Mouse (Mus musculus): ENCODE results near the gene Lta. TPM values are rescaled to one million over a fixed set of nuclear protein-coding genes. Genes with fewer than 3 reads are reported as not detected.
A peak's percentile ranks its signal among the peaks of the same experiment; 100 is the strongest.

The Lta gene
- polyA plus RNA-seq, 1 experiment from 2014 or later: not detected

DNA sequence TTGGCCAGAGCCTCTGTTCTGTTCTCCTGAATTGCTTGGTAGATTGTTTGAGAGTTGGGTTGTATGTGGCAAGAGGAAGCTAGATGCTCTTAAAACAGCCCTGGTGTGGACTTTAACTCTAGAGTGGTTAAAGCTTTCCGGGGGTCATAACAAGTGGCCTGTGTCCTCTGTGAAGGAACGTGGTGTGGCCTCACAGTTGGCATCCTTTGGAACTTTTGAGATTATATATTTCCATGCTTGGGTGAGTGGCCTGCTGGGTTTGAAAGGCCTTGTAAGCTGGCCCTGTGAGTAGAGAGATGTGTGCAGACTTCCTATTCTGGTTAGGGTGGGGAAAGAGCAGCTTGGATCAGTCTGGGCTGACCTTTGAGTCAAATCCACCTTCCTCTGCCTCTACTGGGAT, 39.8 kb upstream of the Lta start:
- peaks cover 52% of the 10 kb centered on the region for H3K36me3 ChIP-seq (ENCODE audit: inconsistent target)
- H3K27ac ChIP-seq: peak overlapping the region; percentile 93
- no peak overlapping the region for H3K4me3 ChIP-seq (ENCODE audit: inconsistent target)
- peaks cover 78% of the 10 kb centered on the region for H3K79me2 ChIP-seq (ENCODE audit: inconsistent target)
- 53% methylated on average over 2 of the region's 2 CpGs for WGBS (ENCODE audit: missing documents)

DNA sequence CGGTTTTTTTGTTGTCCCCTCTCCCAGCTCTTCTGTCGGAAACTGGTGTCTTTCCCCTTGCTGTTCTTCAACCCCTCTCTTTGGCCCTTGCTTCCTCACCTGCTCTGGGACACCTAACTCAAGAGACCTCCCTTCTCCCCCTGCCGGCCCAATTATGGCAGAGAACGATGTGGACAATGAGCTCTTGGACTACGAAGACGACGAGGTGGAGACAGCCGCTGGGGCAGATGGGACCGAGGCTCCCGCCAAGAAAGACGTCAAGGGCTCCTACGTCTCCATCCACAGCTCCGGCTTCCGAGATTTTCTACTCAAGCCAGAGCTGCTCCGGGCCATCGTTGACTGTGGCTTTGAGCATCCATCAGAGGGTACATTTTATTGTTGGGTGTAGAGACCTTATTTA, 37.9 kb upstream of the Lta start:
- Histone ChIP-seq H3K4me3 (ENCODE audit: inconsistent target) (peak overlapping the region; percentile 87), H3K27ac (peak overlapping the region; percentile 93), H3K36me3 (ENCODE audit: inconsistent target) (peaks cover 32% of the 10 kb centered on the region), H3K79me2 (ENCODE audit: inconsistent target) (peaks cover 60% of the 10 kb centered on the region)
- 2% methylated on average over 16 of the region's 16 CpGs for WGBS (ENCODE audit: missing documents)

DNA sequence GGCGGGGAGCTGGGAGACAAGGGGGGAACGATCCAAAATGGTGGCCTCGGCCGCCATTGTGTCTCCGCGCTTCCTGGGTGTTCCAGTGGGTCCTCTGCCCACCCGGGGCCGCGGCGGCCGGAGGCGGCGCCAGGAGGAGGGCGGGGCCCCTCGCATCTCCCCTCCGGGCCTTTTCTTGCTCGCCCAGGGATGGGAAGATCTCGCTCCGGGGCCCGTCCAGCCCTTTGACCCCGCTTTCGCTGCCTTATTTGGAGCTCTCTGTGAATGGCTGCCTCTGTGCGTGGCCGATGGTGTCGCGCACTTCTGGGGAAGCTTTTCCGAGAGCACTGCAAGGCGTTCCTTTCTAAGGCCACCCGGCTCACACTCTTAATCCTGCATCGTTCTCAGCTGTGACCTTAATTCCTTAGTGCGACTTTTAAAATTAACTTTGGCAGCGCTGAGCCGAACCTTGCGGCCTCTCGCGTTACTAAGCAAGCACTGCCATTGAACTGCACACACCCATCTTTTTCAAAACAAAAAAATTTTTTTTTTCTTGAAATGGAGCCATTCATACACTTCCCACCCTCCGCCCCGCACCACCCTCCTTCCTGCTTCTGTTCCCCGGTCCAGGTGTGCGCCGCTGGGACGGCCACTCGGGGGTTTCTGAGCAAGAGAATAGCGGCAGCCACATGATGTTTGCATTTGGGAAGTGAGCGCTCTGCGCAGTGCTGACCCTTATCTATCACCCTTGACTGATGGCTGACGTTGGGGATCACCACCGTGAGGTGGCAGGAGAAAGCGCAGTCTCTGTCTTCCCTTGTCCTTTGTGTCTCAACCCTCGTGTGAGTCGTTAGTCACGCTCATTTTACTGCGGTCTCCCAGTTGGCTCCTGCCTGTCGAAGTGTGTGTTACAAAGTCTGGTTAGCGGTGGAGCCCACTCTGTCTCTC, 37.1 kb upstream of the Lta start:
- under 1% methylated on average over 54 of the region's 55 CpGs for WGBS (ENCODE audit: missing documents)

DNA sequence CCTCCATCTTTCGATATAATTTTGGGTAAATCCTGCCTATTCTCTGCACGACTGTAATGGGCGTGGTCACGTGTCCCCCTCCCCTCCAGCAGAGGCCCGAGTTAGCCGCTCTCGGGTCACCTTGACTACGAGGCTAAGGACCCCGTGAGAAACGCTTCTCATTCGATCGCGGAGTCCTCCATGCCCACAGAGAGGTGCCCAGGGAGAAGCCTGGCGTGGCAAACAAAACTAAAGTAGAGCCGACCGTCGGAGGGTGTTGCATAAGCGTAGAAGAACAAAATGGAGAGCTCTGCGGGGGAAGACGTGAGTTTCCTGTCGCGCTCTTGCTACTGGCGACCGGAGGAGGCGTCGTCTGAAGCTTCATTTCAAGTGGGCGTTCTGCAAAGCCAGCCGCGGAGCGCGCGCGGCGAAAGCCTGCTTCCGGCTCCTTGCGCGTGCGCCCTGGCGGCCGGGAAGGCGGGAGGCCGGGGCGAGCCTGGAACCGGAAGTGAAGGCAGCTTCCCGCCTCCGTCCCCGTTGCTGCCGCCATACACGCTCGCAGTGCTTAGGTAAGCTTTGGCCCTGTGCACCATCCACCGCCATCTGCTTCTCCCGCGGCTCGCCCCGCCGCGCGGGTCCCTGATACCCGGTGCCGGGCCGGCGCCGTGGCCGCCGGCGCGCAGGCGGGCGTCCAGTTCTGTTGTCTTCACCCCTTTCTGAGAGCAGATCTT, 36.3 kb upstream of the Lta start, which contains the start of gene Ddx39b:
Gene Ddx39b (plus strand): TSS at position 442 of the 710 bp plus-strand sequence.
- Histone ChIP-seq H3K79me2 (ENCODE audit: inconsistent target) (peaks cover 44% of the 10 kb centered on the region), H3K4me3 (ENCODE audit: inconsistent target) (peak within 1 kb of the TSS; percentile 87), H3K27ac (peak within 1 kb of the TSS; percentile 93), H3K36me3 (ENCODE audit: inconsistent target) (peaks cover 16% of the 10 kb centered on the region; the same call in 1 of the 2 replicates)
- WGBS (ENCODE audit: missing documents): 2% methylated on average over 69 of the region's 69 CpGs

More for the DNA sequence above, 37.1 kb upstream of the Lta start:
- Histone ChIP-seq H3K27ac (peak overlapping the region; percentile 93), H3K36me3 (ENCODE audit: inconsistent target) (peaks cover 24% of the 10 kb centered on the region), H3K79me2 (ENCODE audit: inconsistent target) (peaks cover 52% of the 10 kb centered on the region), H3K4me3 (ENCODE audit: inconsistent target) (peak overlapping the region; percentile 87)

DNA sequence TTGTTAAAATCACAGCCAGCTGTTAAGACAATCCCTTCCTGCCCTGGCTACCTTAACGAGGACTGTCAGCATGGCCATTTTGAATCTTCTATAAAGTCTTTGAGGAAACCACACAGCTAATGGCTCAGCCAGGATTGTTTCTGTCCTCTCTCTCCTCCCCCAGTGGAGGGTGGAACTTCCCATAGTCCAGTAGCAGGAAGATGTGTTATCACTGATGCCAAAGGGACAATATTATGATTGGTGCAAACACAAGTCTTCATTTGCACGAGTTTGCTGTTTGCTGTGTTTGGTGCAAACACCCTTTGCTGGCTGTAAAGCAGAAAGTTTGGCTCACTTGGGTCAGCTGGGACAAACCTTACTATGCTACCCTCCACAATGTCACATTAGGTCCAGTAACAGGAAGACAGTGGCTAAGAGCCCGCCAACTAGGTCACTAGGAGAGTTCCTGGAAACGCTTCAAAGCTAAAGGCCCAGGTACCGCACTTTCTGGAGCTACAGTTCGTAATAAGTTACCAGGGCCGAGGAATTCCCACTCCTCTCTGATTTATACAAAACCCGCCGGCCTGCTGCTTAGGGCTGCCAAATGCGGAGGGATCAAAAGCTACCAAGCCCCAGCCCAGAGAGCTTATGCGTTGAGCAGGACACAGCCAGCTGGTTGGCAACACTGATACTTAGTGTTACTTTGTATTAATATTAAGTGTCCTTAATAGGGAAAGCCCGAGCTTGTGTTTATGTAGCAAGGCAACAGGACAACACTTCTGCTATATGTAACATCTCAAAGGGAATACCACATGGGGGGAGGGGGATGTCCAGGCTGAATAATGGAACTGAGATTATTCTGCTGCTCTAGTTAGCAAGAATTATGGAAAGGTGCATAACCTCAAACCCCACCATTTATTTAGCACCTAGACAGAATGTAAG, 35.5 kb upstream of the Lta start:
- Histone ChIP-seq H3K36me3 (ENCODE audit: inconsistent target) (peaks cover 13% of the 10 kb centered on the region; the same call in 1 of the 2 replicates), H3K4me3 (ENCODE audit: inconsistent target) (peak overlapping the region; percentile 29), H3K79me2 (ENCODE audit: inconsistent target) (peaks cover 36% of the 10 kb centered on the region), H3K27ac (peak overlapping the region; percentile 92)
- 58% methylated on average over 12 of the region's 12 CpGs for WGBS (ENCODE audit: missing documents)

DNA sequence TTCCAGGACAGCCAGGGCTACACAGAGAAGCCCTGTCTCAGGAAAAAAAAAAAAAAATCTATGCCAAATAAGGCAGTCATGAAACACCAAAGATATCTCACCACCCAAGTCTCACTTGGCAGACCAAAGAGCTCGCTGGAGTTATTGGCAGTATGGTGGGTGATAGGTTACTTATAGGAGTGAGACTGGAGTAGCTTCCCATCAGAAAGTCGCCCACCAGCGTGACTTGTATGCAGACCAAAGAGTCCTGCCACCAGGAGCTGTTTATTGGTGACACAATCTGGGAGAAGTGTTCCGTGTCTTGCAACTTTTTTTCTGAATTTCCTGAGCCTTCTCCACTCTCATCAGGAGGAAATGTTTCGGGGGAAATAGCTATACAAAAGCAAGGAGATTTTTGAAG, 34.5 kb upstream of the Lta start:
- Histone ChIP-seq H3K27ac (peak overlapping the region; percentile 92), H3K79me2 (ENCODE audit: inconsistent target) (peaks cover 27% of the 10 kb centered on the region), H3K4me3 (ENCODE audit: inconsistent target) (no peak overlapping the region), H3K36me3 (ENCODE audit: inconsistent target) (peaks cover 11% of the 10 kb centered on the region; the same call in 1 of the 2 replicates)
- WGBS (ENCODE audit: missing documents): 88% methylated on average over 5 of the region's 5 CpGs

DNA sequence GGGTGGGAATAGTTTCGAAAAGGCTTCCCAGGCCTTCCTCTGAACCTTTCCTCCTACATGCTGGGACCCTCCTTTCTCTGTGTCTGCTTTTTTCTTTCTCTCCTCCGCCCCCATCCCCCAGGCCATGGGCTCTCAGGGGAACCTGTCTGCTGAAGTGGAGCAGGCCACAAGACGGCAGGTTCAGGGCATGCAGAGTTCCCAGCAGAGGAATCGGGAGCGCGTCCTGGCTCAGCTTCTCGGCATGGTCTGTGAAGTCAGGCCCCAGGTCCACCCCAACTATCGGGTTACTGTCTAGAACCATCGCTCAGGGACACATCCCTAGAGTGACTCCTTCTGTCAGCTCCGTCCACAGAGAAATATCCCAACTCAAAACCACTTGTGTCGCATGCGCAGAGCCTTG, 32.4 kb upstream of the Lta start:
- Histone ChIP-seq H3K36me3 (ENCODE audit: inconsistent target) (no peaks in the 10 kb centered on the region), H3K4me3 (ENCODE audit: inconsistent target) (no peak overlapping the region), H3K27ac (no peak overlapping the region), H3K79me2 (ENCODE audit: inconsistent target) (peaks cover 16% of the 10 kb centered on the region)
- 96% methylated on average over 9 of the region's 12 CpGs for WGBS (ENCODE audit: missing documents)

DNA sequence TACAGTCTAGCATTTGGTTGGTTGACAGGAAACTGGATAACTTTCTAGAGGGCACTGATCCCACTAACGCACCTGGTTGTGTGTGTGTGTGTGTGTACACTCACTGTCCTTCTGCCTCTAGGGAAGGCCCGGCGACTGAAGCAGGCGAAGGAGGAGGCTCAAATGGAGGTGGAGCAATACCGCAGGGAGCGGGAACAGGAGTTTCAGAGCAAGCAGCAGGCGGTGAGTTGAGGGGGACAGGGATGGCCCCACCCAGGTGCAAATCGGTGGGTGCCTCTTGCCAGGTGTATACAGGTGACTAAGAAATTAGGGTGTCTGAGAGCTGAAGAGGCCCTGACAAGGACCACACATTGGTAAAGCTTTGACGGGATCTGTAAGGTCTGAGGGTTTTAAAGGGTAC, 31.8 kb upstream of the Lta start:
- no peaks in the 10 kb centered on the region for H3K36me3 ChIP-seq (ENCODE audit: inconsistent target)
- H3K4me3 ChIP-seq (ENCODE audit: inconsistent target): no peak overlapping the region
- WGBS (ENCODE audit: missing documents): 94% methylated on average over 9 of the region's 9 CpGs
- H3K79me2 ChIP-seq (ENCODE audit: inconsistent target): peaks cover 12% of the 10 kb centered on the region
- no peak overlapping the region for H3K27ac ChIP-seq

DNA sequence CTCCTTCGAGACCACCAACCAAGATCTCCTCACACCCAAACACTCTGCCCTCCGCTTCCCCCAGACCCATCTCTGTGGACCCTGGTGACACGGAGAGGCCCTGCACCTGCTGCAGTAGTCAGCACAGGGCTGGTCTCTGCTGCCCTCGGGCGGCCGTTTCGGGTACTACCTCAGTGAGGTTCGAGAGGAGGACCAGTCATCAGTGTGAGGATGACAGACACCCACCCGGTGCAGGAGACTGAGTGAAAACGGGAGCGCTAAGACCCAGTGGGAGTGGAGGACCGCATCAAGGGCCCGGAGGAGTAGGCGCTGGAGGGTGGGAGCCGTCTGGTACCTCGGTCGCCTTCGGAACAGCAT, 31.2 kb upstream of the Lta start:
- Histone ChIP-seq H3K27ac (peak overlapping the region; percentile 91), H3K4me3 (ENCODE audit: inconsistent target) (peak overlapping the region; percentile 55), H3K36me3 (ENCODE audit: inconsistent target) (no peaks in the 10 kb centered on the region), H3K79me2 (ENCODE audit: inconsistent target) (peaks cover 18% of the 10 kb centered on the region)
- WGBS (ENCODE audit: missing documents): 4% methylated on average over 18 of the region's 18 CpGs

DNA sequence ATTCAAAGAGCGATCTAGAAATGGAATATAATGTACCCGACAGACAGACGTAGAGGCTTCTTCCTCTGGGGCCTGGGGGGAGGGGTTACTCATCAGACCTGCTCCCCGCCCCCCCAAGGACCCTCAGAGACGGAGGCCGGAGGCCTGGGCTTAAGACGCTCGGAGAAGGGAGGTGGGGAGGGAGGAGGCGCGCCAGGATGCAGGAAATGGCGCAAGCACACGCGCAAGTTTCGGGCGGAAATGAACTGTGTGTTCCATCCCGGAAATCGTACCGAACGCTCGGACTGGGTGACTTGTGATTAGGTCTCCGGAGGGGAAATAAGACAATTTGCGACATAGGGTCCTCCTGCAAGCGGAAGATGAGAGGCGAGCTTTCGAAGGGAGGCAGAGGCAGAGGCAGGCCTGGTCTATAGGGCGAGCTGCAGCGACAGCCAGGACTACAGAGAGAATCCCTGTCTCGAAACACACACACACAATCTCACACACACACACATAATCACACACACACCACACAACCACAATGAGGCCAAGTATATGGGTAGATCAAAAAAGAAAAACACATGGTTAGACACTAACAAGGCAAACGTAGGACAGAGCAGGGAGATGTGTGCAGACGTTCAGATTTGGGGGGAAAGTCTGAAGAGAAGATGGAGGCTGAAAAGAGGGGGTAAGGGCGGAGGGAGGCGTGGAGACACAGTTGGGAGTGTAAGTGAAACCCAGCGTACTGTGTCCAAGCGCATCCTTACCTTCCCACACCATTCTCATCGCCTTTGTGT, 30.7 kb upstream of the Lta start, which contains the start of gene Nfkbil1:
Gene Nfkbil1 (minus strand): TSS at position 179 of the 776 bp plus-strand sequence.
- H3K79me2 ChIP-seq (ENCODE audit: inconsistent target): peaks cover 24% of the 10 kb centered on the region
- H3K36me3 ChIP-seq (ENCODE audit: inconsistent target): no peaks in the 10 kb centered on the region; the same call in 1 of the 2 replicates
- peak within 1 kb of the TSS; percentile 55 for H3K4me3 ChIP-seq (ENCODE audit: inconsistent target)
- WGBS (ENCODE audit: missing documents): under 1% methylated on average over 35 of the region's 35 CpGs
- H3K27ac ChIP-seq: peak within 1 kb of the TSS; percentile 91

DNA sequence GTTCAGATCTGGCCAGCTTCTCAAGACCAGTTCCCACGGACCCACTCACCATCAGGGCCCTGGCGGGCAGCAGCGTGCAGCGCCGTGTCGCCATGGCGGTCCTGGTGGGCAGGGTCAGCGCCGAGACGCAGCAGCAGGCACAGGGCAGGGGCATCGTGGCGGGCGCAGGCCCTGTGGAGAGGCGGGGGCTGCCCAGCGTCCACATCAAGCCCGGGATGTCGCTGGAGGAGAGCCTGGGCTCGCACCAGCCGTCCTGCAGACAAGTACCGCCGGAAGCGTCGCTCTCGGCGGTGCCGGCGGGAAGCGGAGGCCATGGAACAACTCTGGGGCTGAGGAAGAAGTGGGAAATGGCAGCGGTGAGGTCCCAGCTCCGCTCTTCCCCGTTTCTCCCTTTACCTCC, 29.8 kb upstream of the Lta start:
- Histone ChIP-seq H3K27ac (peak overlapping the region; percentile 91), H3K79me2 (ENCODE audit: inconsistent target) (peaks cover 33% of the 10 kb centered on the region), H3K4me3 (ENCODE audit: inconsistent target) (peak overlapping the region; percentile 55), H3K36me3 (ENCODE audit: inconsistent target) (peaks cover 3% of the 10 kb centered on the region)
- 13% methylated on average over 29 of the region's 31 CpGs for WGBS (ENCODE audit: missing documents)

DNA sequence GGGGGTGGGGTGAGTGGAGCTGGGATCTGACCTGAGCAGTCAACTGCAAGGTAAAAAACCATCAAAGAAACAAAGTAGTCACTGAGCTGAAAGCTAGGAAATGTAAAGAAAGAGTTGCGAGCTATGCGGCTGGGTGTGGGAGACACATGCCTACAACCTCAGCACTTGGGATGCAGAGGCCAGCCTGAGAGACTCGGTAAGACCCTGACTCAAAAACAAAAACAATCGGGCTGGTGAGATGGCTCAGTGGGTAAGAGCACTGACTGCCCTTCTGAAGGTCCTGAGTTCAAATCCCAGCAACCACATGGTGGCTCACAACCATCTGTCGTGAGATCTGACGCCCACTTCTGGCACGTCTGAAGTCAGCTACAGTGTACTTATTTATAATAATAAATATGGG, 28.9 kb upstream of the Lta start:
- Histone ChIP-seq H3K27ac (peak overlapping the region; percentile 91), H3K79me2 (ENCODE audit: inconsistent target) (peaks cover 41% of the 10 kb centered on the region), H3K4me3 (ENCODE audit: inconsistent target) (peak overlapping the region; percentile 55), H3K36me3 (ENCODE audit: inconsistent target) (peaks cover 11% of the 10 kb centered on the region)
- 50% methylated on average over 7 of the region's 7 CpGs for WGBS (ENCODE audit: missing documents)

DNA sequence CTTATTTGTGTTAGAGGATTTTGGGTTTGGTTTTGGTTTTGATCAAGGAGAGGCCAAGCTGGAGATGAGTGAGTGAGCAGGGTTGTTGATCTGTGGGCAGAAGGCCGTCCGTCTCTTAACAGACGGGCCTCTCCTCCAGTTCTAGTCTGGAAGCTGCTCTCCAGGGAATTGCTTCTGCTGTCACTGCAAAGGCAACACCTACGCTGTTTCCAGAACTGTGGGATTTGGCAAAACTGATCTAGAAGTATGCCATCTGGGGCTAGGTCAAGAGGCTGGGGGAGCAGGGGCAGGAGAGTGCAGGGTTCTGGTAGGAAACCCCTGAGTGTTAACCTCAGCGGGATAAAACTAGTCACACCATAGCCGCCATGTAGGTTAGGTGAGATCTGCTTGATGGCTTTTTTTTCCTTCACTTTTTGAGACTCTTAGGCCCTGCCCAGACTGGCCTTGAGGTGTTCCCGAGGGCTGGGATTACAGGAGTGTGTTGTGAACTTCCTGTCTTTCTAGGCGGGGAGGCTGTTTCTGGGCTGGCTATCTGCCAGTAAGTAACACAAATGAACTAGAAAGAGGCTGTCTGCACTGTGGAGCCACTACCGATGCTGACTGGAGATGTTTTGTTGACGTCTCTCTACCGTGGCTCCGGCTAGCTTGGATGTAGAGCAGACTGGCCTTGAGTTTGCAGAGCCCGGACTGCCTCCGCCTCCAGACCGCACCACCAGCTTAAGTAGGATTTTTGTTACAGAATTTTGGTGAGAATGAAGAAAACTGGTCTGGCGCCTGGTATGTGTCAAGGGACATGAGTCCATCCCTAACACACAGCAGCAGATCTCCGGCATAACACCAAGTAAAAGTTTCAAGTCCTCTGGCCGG, 28.2 kb upstream of the Lta start, which contains the start of gene Atp6v1g2:
Gene Atp6v1g2 (plus strand): TSS at position 547 of the 867 bp plus-strand sequence.
- Histone ChIP-seq H3K79me2 (ENCODE audit: inconsistent target) (peaks cover 48% of the 10 kb centered on the region), H3K27ac (peak within 1 kb of the TSS; percentile 91), H3K36me3 (ENCODE audit: inconsistent target) (peaks cover 18% of the 10 kb centered on the region), H3K4me3 (ENCODE audit: inconsistent target) (peak within 1 kb of the TSS; percentile 55)
- 31% methylated on average over 18 of the region's 18 CpGs for WGBS (ENCODE audit: missing documents)
